Mouse (Mus musculus): ENCODE measurements around the gene Meis1.

DNA sequence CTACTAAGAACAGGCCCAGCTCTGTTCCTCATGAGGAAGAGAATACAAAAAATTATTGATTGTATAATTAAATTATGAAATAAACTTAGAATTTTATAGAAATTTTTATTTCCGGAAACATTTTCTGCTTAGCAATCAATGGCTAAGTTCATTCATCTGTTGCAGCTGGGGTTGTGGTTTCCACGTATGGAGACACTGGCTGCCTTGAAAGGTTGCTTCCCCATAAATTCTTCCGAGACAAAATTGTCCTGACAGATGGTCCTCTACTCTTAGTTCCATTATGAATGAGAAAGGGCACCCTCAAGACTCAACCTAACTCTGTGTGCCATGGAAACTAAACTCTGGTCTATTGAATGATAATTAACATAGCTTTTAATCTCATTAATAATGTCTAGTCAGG lies 111.9 kb downstream of the Meis1 start:
- TF ChIP-seq CTCF (IDR thresholded peaks at IDR 0.05; ENCODE audit: insufficient read depth, low read depth, low read length) (no peak), POLR2A (IDR thresholded peaks at IDR 0.05; ENCODE audit: insufficient read depth, low read depth, low read length) (no peak)
